8 mouse cellular contexts compared by ENCODE assay signal in genomic region chr15:95827465-95827971, GRCm38 (mm10). TPM values are rescaled to one million over a fixed set of nuclear protein-coding genes. Genes with fewer than 3 reads are reported as not detected.
A peak's percentile ranks its signal among the peaks of the same experiment; 100 is the strongest.
DNase-seq lines count a peak whose midpoint lies in the region; ATAC-seq and TF ChIP-seq lines count a peak whose summit lies in the region.

No protein-coding gene starts in this region.

- WGBS in lung, embryonic 14.5 days, result 33% methylated on average over 11 of the region's 11 CpGs
- WGBS in lung, adult 2 months, result 50% methylated on average over 11 of the region's 11 CpGs
- WGBS in embryonic facial prominence, embryonic 13.5 days, result 34% methylated on average over 11 of the region's 11 CpGs
- 52% methylated on average over 11 of the region's 11 CpGs for WGBS in limb, embryonic 10.5 days
- 25% methylated on average over 11 of the region's 11 CpGs for WGBS in stomach, embryonic 14.5 days

- ATAC-seq in lung, embryonic 14.5 days (ENCODE audit: insufficient read depth), result peak; percentile 16; the same call in 1 of the 2 replicates
- ATAC-seq in embryonic facial prominence, embryonic 13.5 days (ENCODE audit: insufficient number of reproducible peaks, insufficient read depth, low FRiP score, low TSS enrichment, low read depth), result no peak
- no peak for ATAC-seq in stomach, embryonic 14.5 days (ENCODE audit: insufficient number of reproducible peaks, insufficient read depth, low FRiP score, low read depth)

- peak overlapping the region; percentile 35; the same call in 1 of the 2 replicates for H3K4me2 ChIP-seq in lung, embryonic 14.5 days
- H3K4me2 ChIP-seq in embryonic facial prominence, embryonic 13.5 days, result peak overlapping the region; percentile 18; the same call in 1 of the 2 replicates
- peak overlapping the region; percentile 13 for H3K4me2 ChIP-seq in stomach, embryonic 14.5 days (replicated peaks; ENCODE audit: low read depth, low read length)

- H3K4me3 ChIP-seq in lung, embryonic 14.5 days (ENCODE audit: low read depth, low read length), result no peak overlapping the region
- no peak overlapping the region for H3K4me3 ChIP-seq in lung, adult 2 months (replicated peaks; ENCODE audit: extremely low read depth, low read depth, low read length)
- H3K4me3 ChIP-seq in embryonic facial prominence, embryonic 13.5 days, result no peak overlapping the region
- H3K4me3 ChIP-seq in limb, embryonic 10.5 days, result no peak overlapping the region
- H3K4me3 ChIP-seq in stomach, embryonic 14.5 days (ENCODE audit: low read depth, low read length), result no peak overlapping the region

- no peaks in the 10 kb centered on the region for H3K27me3 ChIP-seq in lung, embryonic 14.5 days (ENCODE audit: insufficient read depth, low read length)
- H3K27me3 ChIP-seq in embryonic facial prominence, embryonic 13.5 days, result no peaks in the 10 kb centered on the region
- H3K27me3 ChIP-seq in limb, embryonic 10.5 days (ENCODE audit: low read depth, poor library complexity, severe bottlenecking), result no peaks in the 10 kb centered on the region
- no peaks in the 10 kb centered on the region for H3K27me3 ChIP-seq in stomach, embryonic 14.5 days (ENCODE audit: control insufficient read depth, insufficient read depth, low read length)

- no peak for TF ChIP-seq POLR2A in lung, adult 2 months (IDR thresholded peaks at IDR 0.05; ENCODE audit: borderline replicate concordance, extremely low read depth, low read depth, low read length)

- peak; percentile 27 for DNase-seq in lung, embryonic 14.5 days
- DNase-seq in lung, adult 2 months, result no peak
- peak; percentile 36 for DNase-seq in limb, embryonic 10.5 days (ENCODE audit: low spot score)
- DNase-seq in right cerebral cortex, postnatal 4 days, result no peak
- DNase-seq in left cerebral cortex, postnatal 10 days (ENCODE audit: extremely low spot score in 1 of 2, low spot score in 2 of 2), result no peak
- DNase-seq in kidney, adult 8-10 months, result no peak

- no peak overlapping the region for H3K9ac ChIP-seq in lung, embryonic 14.5 days
- 0 out of 2 replicates have a peak overlapping the region, but pooled peaks have one; percentile 16 for H3K9ac ChIP-seq in embryonic facial prominence, embryonic 13.5 days
- H3K9ac ChIP-seq in stomach, embryonic 14.5 days (replicated peaks; ENCODE audit: low read depth, low read length), result no peak overlapping the region

- intact Hi-C loops in left cerebral cortex, postnatal 10 days (cut with DNase I), result no loop called here

- H3K9me3 ChIP-seq in lung, embryonic 14.5 days (ENCODE audit: low read depth, low read length), result no peaks in the 10 kb centered on the region
- H3K9me3 ChIP-seq in embryonic facial prominence, embryonic 13.5 days, result no peaks in the 10 kb centered on the region
- no peaks in the 10 kb centered on the region for H3K9me3 ChIP-seq in limb, embryonic 10.5 days (replicated peaks)
- H3K9me3 ChIP-seq in stomach, embryonic 14.5 days (ENCODE audit: control insufficient read depth, low read depth, low read length), result no peaks in the 10 kb centered on the region

- no peak; the same call in 1 of the 2 replicates for TF ChIP-seq CTCF in lung, embryonic 14.5 days (IDR thresholded peaks at IDR 0.05; ENCODE audit: low read depth)
- no peak for TF ChIP-seq CTCF in lung, adult 2 months (IDR thresholded peaks at IDR 0.05; ENCODE audit: insufficient read depth, low read length)

- H3K27ac ChIP-seq in lung, embryonic 14.5 days (ENCODE audit: low read depth), result peak overlapping the region; percentile 69; the same call in 1 of the 2 replicates
- H3K27ac ChIP-seq in embryonic facial prominence, embryonic 13.5 days, result no peak overlapping the region
- H3K27ac ChIP-seq in limb, embryonic 10.5 days, result peak overlapping the region; percentile 43
- H3K27ac ChIP-seq in stomach, embryonic 14.5 days (ENCODE audit: low read length), result peak overlapping the region; percentile 39; the same call in 1 of the 2 replicates

- peaks cover 28% of the 10 kb centered on the region for H3K4me1 ChIP-seq in lung, embryonic 14.5 days (ENCODE audit: insufficient read depth)
- peaks cover 30% of the 10 kb centered on the region for H3K4me1 ChIP-seq in lung, adult 2 months (ENCODE audit: control insufficient read depth, insufficient read depth, low read length)
- H3K4me1 ChIP-seq in embryonic facial prominence, embryonic 13.5 days, result peaks cover 54% of the 10 kb centered on the region
- peaks cover 47% of the 10 kb centered on the region for H3K4me1 ChIP-seq in limb, embryonic 10.5 days
- H3K4me1 ChIP-seq in stomach, embryonic 14.5 days (ENCODE audit: control insufficient read depth, insufficient read depth, low read length), result peaks cover 31% of the 10 kb centered on the region

- no peaks in the 10 kb centered on the region for H3K36me3 ChIP-seq in lung, embryonic 14.5 days (ENCODE audit: insufficient read depth)
- H3K36me3 ChIP-seq in embryonic facial prominence, embryonic 13.5 days, result peaks cover 8% of the 10 kb centered on the region; the same call in 1 of the 2 replicates
- H3K36me3 ChIP-seq in limb, embryonic 10.5 days, result peaks cover 10% of the 10 kb centered on the region
- H3K36me3 ChIP-seq in stomach, embryonic 14.5 days (ENCODE audit: control insufficient read depth, insufficient read depth, low read length), result no peaks in the 10 kb centered on the region; the same call in 1 of the 2 replicates

RNA-seq across cellular contexts. Expression of gene Ano6, which starts 36.9 kb away (rescaled TPM):
- 54.7 and 57.5 TPM in 2 replicates for polyA plus RNA-seq in lung, embryonic 14.5 days (2014; fragmentation: Nextera tagmentation; extraction: Ambion mirVana)
- polyA plus RNA-seq in lung, adult 2 months (2012; rRNA removed), result 47.6 and 63.1 TPM in 2 replicates
- polyA plus RNA-seq in embryonic facial prominence, embryonic 13.5 days (2015; fragmentation: Nextera tagmentation; extraction: Ambion mirVana), result 52.3 and 55.3 TPM in 2 replicates
- polyA plus RNA-seq in limb, embryonic 10.5 days (2016; fragmentation: Nextera tagmentation; extraction: Ambion mirVana), result 33.5 and 44.6 TPM in 2 replicates
- 46.4 and 52.9 TPM in 2 replicates for polyA plus RNA-seq in stomach, embryonic 14.5 days (2014; fragmentation: Nextera tagmentation; extraction: Ambion mirVana)
- 10 to 100 TPM; 20.5 to 25.1 TPM for total RNA-seq in left cerebral cortex, postnatal 10 days (2021)

Comparison
In these comparisons a context has a peak if more than half of its experiments do, and no peak if none do; other contexts are left out.
1. DNase-seq: peak in lung, embryonic 14.5 days (single experiment) and limb, embryonic 10.5 days (single experiment); none in lung, adult 2 months (single experiment), right cerebral cortex, postnatal 4 days (single experiment), left cerebral cortex, postnatal 10 days (0 of 2) and kidney, adult 8-10 months (0 of 2).
2. Peak in every context shown above with its lines, with median percentiles within 50 percentile points of each other: H3K4me2 ChIP-seq.